Mouse (Mus musculus): ENCODE measurements around the gene Prlr. TPM values are rescaled to one million over a fixed set of nuclear protein-coding genes. Genes with fewer than 3 reads are reported as not detected.

Gene Prlr
- polyA plus RNA-seq, 1 experiment from 2014 or later = 0.40 TPM

DNA sequence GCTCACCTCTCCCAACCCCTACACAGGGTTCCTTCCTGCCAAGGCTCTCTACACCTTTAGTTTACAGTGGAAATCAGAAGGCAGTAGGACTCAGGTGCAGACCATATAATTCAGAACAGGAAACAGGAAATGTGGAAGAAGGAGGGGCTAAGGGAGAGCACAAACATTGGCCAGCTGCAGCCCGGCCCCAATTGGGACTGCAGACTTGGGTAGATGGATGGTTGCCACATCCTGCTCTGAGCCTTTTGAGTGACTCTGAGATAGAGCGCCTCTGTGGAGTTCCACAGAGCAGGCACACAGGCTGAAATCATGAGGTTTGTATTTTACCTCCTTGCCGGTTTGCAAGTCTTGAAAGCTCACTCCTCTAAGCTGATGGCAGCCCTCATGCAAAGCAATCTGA is 59.8 kb downstream of the Prlr start:
- 79% methylated on average over 3 of the region's 3 CpGs for WGBS

DNA sequence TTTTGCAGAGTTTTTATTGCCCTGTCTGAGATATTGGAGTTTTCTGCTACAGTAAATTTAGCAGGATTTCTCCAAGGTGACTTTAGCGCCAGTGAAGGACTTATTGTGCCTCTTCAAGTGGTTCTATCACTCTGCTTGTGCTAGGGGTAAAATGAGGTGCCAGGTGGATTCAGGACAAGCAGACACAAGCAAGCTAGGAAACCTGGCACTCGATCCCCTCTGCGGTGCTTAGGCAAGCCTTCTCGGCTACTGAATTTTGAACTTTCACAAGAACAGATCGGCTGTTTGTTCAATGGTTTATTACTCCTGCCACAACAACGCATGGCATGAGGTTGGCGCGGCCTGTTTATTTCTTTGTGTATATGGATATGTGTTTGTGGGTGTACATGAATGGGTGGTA is 61.4 kb downstream of the Prlr start:
- H3K4me3 ChIP-seq (replicated peaks) = no peak overlapping the region
- WGBS = 90% methylated on average over 8 of the region's 8 CpGs
- H3K4me1 ChIP-seq (replicated peaks) = no peaks in the 10 kb centered on the region
- no peaks in the 10 kb centered on the region for H3K9me3 ChIP-seq
- no peak overlapping the region for H3K4me2 ChIP-seq
- H3K9ac ChIP-seq (replicated peaks) = no peak overlapping the region
- no peaks in the 10 kb centered on the region for H3K36me3 ChIP-seq
- H3K27me3 ChIP-seq = no peaks in the 10 kb centered on the region
- ATAC-seq (ENCODE audit: insufficient number of reproducible peaks, insufficient read depth, low FRiP score, low TSS enrichment, low read depth) = no peak
- H3K27ac ChIP-seq = no peak overlapping the region

More for the DNA sequence above, 59.8 kb downstream of the Prlr start:
- Histone ChIP-seq H3K9me3 (no peaks in the 10 kb centered on the region), H3K4me3 (replicated peaks) (no peak overlapping the region), H3K4me2 (no peak overlapping the region), H3K36me3 (no peaks in the 10 kb centered on the region), H3K27ac (no peak overlapping the region), H3K27me3 (no peaks in the 10 kb centered on the region), H3K9ac (replicated peaks) (no peak overlapping the region), H3K4me1 (replicated peaks) (no peaks in the 10 kb centered on the region)
- ATAC-seq (ENCODE audit: insufficient number of reproducible peaks, insufficient read depth, low FRiP score, low TSS enrichment, low read depth) = no peak; the same call in 1 of the 2 replicates

DNA sequence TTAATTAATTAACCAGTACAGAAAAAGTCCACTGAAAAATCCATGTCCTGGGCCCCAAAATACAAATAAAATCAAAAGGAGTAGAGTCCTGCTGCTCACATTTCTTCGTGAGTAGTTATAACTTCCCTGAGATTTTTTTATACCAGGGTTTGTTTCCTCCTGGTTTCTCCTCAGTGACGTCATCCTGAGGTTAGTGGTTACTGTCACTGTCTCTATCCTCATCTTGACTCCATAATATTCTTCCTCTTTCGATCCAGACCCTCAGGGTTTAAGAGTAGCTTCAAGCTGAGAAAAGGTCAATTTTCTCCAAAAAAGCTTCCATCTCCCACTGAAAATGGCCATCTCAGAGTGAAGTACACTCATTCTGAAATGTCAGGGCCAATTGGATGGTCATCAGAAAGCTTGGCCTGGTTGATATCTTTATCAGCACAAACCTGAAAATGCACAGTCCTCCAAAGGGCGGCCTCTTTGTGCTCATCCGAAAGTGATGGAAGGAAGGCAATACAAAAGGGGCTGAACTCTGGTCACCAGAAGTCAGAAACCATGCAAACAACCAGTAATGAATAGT is 63.3 kb downstream of the Prlr start:
- Histone ChIP-seq H3K27ac (no peak overlapping the region), H3K4me1 (replicated peaks) (no peaks in the 10 kb centered on the region), H3K9ac (replicated peaks) (no peak overlapping the region), H3K9me3 (no peaks in the 10 kb centered on the region), H3K4me3 (replicated peaks) (no peak overlapping the region), H3K27me3 (no peaks in the 10 kb centered on the region), H3K36me3 (no peaks in the 10 kb centered on the region), H3K4me2 (no peak overlapping the region)
- ATAC-seq (ENCODE audit: insufficient number of reproducible peaks, insufficient read depth, low FRiP score, low TSS enrichment, low read depth) = no peak
- WGBS = 86% methylated on average over 5 of the region's 5 CpGs

DNA sequence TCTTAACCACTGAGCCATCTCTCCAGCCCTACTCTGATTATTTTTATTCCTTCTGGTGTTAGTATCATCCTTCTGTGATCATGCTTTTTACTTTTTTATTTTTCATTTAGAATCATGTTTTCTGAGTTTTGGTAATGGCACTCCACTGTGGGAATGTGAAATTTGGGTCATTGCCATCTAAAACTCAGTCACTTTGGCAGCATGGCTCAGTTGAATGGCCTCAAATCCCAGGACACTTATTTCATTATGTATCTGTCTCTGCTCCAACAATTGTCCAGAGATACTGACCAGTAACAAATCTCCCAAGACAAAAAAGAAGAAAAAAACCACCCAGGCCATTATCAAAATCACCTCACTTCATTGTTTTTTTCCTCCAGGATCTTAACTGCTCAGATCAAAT is 65.2 kb downstream of the Prlr start:
- no peaks in the 10 kb centered on the region for H3K27me3 ChIP-seq
- no peak overlapping the region for H3K9ac ChIP-seq (replicated peaks)
- H3K27ac ChIP-seq = no peak overlapping the region
- no peak for ATAC-seq (ENCODE audit: insufficient number of reproducible peaks, insufficient read depth, low FRiP score, low TSS enrichment, low read depth)
- no peak overlapping the region for H3K4me2 ChIP-seq
- H3K9me3 ChIP-seq = no peaks in the 10 kb centered on the region
- no peaks in the 10 kb centered on the region for H3K36me3 ChIP-seq
- no peak overlapping the region for H3K4me3 ChIP-seq (replicated peaks)
- no peaks in the 10 kb centered on the region for H3K4me1 ChIP-seq (replicated peaks)

DNA sequence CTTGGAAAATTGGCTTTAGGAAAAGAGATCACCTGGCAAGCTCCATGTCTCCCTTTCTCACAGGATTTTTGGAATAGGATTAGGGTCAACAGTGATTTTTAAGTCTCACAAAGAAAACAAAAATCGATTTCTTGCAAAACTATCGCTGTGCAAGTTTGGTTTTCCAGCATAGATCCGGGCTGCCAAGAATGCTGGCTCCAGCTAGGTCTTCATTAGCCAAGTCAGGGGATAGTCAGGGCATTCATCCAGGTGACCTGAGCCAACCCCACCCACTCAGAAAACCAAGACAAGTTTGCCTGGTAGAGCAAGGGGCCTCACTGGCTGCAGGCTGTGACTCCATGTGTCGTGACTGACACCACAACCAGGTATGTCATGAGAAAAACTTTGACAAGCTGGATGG is 72.2 kb downstream of the Prlr start:
- no peak overlapping the region for H3K27ac ChIP-seq
- 89% methylated on average over 4 of the region's 4 CpGs for WGBS
- no peaks in the 10 kb centered on the region for H3K36me3 ChIP-seq
- no peaks in the 10 kb centered on the region for H3K27me3 ChIP-seq
- no peak overlapping the region for H3K9ac ChIP-seq (replicated peaks)
- no peaks in the 10 kb centered on the region for H3K9me3 ChIP-seq
- no peak overlapping the region for H3K4me2 ChIP-seq
- H3K4me1 ChIP-seq (replicated peaks) = 0 out of 2 replicates have a peak, but pooled peaks cover 4% of the 10 kb centered on the region
- ATAC-seq (ENCODE audit: insufficient number of reproducible peaks, insufficient read depth, low FRiP score, low TSS enrichment, low read depth) = no peak
- no peak overlapping the region for H3K4me3 ChIP-seq (replicated peaks)

DNA sequence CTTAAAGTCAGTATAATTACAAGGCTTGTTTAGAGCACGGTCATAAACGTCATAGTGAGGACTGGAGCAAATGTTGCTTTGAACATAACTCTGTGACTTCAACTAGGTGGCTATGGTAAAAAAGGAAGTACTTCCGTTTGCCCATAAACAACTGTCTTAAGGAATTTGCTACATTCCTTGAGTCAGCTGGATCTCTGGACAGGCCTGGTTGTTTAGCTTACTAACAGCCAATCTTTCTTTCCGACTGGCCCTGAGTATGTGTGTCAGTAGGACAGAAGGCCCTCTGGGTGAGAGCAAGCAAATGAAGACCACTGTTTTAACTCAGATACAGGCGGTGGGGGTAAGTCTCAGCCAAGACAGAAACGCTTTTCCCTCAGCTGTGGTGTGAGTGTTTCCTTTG is 73.7 kb downstream of the Prlr start:
- Histone ChIP-seq H3K27me3 (no peaks in the 10 kb centered on the region), H3K9ac (replicated peaks) (no peak overlapping the region), H3K4me1 (replicated peaks) (0 out of 2 replicates have a peak, but pooled peaks cover 4% of the 10 kb centered on the region), H3K36me3 (no peaks in the 10 kb centered on the region), H3K4me2 (no peak overlapping the region), H3K4me3 (replicated peaks) (no peak overlapping the region), H3K9me3 (no peaks in the 10 kb centered on the region), H3K27ac (no peak overlapping the region)
- WGBS = 52% methylated on average over 6 of the region's 6 CpGs
- no peak for ATAC-seq (ENCODE audit: insufficient number of reproducible peaks, insufficient read depth, low FRiP score, low TSS enrichment, low read depth)

DNA sequence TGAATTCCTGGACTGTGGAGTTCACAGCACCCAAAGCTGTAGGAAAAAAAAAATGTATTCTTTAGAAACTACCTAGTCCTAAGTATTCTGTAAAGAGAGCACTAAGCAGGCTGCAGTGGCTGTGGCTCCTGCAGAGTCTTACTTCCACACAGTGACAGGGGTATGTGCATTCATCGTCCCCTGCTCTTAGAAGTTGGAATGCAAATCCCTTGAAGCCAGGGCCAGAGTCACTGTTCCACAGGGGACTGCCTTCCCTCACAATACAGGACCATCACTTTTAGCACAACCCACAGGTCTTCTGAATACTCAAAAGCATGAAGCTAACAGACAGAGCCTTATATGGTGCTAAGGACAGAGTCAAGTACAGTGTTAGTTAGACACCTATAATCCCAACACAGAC is 75.5 kb downstream of the Prlr start:
- Histone ChIP-seq H3K27ac (no peak overlapping the region), H3K9ac (replicated peaks) (no peak overlapping the region), H3K4me1 (replicated peaks) (0 out of 2 replicates have a peak, but pooled peaks cover 4% of the 10 kb centered on the region), H3K4me3 (replicated peaks) (no peak overlapping the region), H3K4me2 (no peak overlapping the region), H3K27me3 (no peaks in the 10 kb centered on the region), H3K9me3 (no peaks in the 10 kb centered on the region), H3K36me3 (no peaks in the 10 kb centered on the region)
- 47% methylated on average over 1 of the region's 1 CpGs for WGBS
- no peak for ATAC-seq (ENCODE audit: insufficient number of reproducible peaks, insufficient read depth, low FRiP score, low TSS enrichment, low read depth)

DNA sequence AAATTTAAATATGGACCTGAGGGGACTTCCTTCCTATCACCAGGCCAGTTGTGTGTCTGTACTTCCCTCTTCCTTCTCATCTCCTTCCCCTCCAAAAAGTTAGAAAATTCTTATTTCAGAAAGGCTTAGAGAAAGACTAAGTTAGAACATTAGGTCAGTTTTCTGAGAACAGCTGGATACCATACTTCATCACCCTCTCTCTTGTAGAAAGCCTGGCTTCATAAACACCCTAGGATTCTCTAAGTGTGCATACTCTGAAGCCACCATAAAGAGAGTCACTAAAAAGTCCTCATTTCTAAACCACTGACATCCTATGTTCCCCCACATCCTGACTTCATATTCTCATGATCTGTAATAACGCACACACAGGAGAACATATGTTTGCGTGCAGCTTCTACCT is 85.2 kb downstream of the Prlr start:
- Histone ChIP-seq H3K9me3 (no peaks in the 10 kb centered on the region), H3K4me3 (replicated peaks) (no peak overlapping the region), H3K9ac (replicated peaks) (no peak overlapping the region), H3K4me1 (replicated peaks) (no peaks in the 10 kb centered on the region), H3K27me3 (no peaks in the 10 kb centered on the region), H3K27ac (no peak overlapping the region), H3K4me2 (no peak overlapping the region), H3K36me3 (no peaks in the 10 kb centered on the region)
- WGBS = 96% methylated on average over 2 of the region's 2 CpGs
- ATAC-seq (ENCODE audit: insufficient number of reproducible peaks, insufficient read depth, low FRiP score, low TSS enrichment, low read depth) = no peak

DNA sequence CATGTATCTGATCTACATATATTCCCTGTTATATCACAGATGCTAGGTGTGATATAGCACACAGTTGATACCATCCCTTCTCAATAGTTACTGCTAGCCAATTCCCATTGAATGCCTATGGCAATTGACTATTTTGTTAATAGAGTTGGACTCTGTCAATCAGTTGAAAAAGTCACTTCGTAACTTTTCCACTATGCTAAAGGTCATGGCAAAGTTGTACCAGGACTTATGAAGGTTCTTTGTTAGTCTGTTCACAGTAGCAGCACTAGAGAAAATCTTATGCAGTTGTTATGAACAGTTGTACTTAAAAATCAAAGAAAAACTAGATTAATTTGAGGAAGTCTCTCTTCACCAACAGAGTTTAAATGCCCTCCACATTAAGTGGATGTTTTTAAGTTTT is 85.6 kb downstream of the Prlr start:
- H3K4me3 ChIP-seq (replicated peaks) = no peak overlapping the region
- no peak overlapping the region for H3K4me2 ChIP-seq
- H3K36me3 ChIP-seq = no peaks in the 10 kb centered on the region
- 95% methylated on average over 1 of the region's 1 CpGs for WGBS
- no peak overlapping the region for H3K9ac ChIP-seq (replicated peaks)
- H3K27ac ChIP-seq = no peak overlapping the region
- H3K4me1 ChIP-seq (replicated peaks) = no peaks in the 10 kb centered on the region
- ATAC-seq (ENCODE audit: insufficient number of reproducible peaks, insufficient read depth, low FRiP score, low TSS enrichment, low read depth) = no peak
- no peaks in the 10 kb centered on the region for H3K27me3 ChIP-seq
- H3K9me3 ChIP-seq = no peaks in the 10 kb centered on the region

DNA sequence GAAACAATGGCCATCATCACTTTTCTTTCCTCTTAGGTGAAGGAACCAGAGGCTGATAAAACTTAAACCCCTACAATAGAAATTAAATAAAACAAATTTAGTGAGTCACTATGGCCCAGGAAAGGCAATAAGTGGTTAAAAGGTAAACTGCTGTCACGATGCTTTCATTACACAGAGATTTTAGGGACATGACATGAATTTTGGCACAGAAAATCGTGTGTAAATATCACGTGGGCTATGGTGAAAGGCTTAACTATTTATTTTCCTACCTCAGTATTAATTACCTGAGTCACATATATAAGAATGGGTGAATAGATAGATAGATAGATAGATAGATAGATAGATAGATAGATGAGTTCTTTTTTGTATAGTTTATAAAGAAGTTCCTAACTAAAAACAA is 86.4 kb downstream of the Prlr start:
- WGBS = 82% methylated on average over 3 of the region's 3 CpGs
- Histone ChIP-seq H3K4me1 (replicated peaks) (no peaks in the 10 kb centered on the region), H3K4me2 (no peak overlapping the region), H3K27me3 (no peaks in the 10 kb centered on the region), H3K9ac (replicated peaks) (no peak overlapping the region), H3K9me3 (no peaks in the 10 kb centered on the region), H3K36me3 (no peaks in the 10 kb centered on the region), H3K27ac (no peak overlapping the region), H3K4me3 (replicated peaks) (no peak overlapping the region)
- no peak for ATAC-seq (ENCODE audit: insufficient number of reproducible peaks, insufficient read depth, low FRiP score, low TSS enrichment, low read depth)

DNA sequence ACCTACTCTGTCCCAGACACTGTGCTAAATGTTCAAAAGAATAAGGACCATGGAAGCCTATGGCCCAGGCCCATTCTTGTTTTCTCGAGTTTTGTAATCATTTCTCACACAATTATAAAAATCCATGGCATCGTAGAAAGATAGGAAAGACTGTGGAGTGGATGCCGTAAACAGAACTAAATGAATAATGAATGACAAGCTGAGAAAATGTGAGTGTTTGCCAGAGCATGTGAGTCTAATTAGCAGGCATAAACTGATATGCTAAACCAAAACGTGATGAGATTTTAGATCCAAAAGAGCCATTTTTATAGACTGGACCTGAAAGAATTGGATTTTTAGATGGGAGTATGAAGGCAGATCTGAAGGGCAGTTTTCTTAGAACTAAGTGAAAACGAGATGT is 87.8 kb downstream of the Prlr start:
- H3K4me2 ChIP-seq = no peak overlapping the region
- no peaks in the 10 kb centered on the region for H3K36me3 ChIP-seq
- no peak overlapping the region for H3K27ac ChIP-seq
- H3K4me3 ChIP-seq (replicated peaks) = no peak overlapping the region
- H3K27me3 ChIP-seq = no peaks in the 10 kb centered on the region
- 84% methylated on average over 5 of the region's 5 CpGs for WGBS
- H3K9me3 ChIP-seq = no peaks in the 10 kb centered on the region
- no peaks in the 10 kb centered on the region for H3K4me1 ChIP-seq (replicated peaks)
- no peak overlapping the region for H3K9ac ChIP-seq (replicated peaks)
- no peak for ATAC-seq (ENCODE audit: insufficient number of reproducible peaks, insufficient read depth, low FRiP score, low TSS enrichment, low read depth)

DNA sequence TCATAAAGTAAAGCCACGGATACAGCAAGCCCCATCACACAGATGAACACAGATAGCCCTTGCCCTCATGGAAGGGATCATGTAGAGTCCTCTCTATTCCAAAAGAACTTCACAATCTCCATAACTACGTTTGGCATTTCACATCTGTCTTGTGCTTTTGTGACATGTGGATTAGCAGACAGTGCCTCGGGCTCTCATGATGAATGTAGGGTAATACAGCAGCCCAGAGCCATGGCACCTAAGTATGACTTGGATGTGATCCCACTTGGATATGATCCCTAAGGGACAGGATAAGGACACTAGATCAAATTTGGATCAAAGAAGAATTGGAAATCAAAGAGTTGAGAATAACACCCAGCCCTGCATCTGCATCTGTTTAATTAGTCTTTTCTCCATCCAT is 90.2 kb downstream of the Prlr start:
- no peak overlapping the region for H3K4me2 ChIP-seq
- no peak overlapping the region for H3K27ac ChIP-seq
- H3K36me3 ChIP-seq = no peaks in the 10 kb centered on the region
- no peak overlapping the region for H3K4me3 ChIP-seq (replicated peaks)
- no peak overlapping the region for H3K9ac ChIP-seq (replicated peaks)
- no peaks in the 10 kb centered on the region for H3K9me3 ChIP-seq
- 59% methylated on average over 3 of the region's 3 CpGs for WGBS
- no peaks in the 10 kb centered on the region for H3K27me3 ChIP-seq
- no peaks in the 10 kb centered on the region for H3K4me1 ChIP-seq (replicated peaks)
- no peak for ATAC-seq (ENCODE audit: insufficient number of reproducible peaks, insufficient read depth, low FRiP score, low TSS enrichment, low read depth)

Measured in limb, embryonic 12.5 days (tissue).